Mouse (Mus musculus) liver, adult 2 months (tissue): ENCODE data around the gene Nr2f2. TPM values are rescaled to one million over a fixed set of nuclear protein-coding genes. Genes with fewer than 3 reads are reported as not detected.

Experiments used
- DNase-seq: peaks from one replicate; pipeline ENCODE4 v3.0.0-alpha.2; 2011; ENCODE audit warnings: low read depth, low spot score; ENCODE audit errors: extremely low read depth
- H3K27ac ChIP-seq: fragments of 200-500 bp; replicated peaks from 2 replicates; pipeline ENCODE4 v1.5.1; 2012; ENCODE audit warnings: low read depth, mild to moderate bottlenecking, control low read depth, inconsistent platforms, low read length; ENCODE audit not compliant: insufficient read depth
- H3K27me3 ChIP-seq: fragments of 200-500 bp; 2 replicates; pipeline ENCODE4 v1.6.1; 2012; ENCODE audit warnings: mild to moderate bottlenecking, moderate library complexity, low read length, inconsistent platforms; ENCODE audit not compliant: control insufficient read depth, insufficient read depth
- H3K36me3 ChIP-seq: fragments of 200-500 bp; 2 replicates; pipeline ENCODE4 v1.6.1; 2012; ENCODE audit warnings: low read length, inconsistent platforms; ENCODE audit not compliant: control insufficient read depth, insufficient read depth
- H3K4me1 ChIP-seq: fragments of 200-500 bp; 2 replicates; pipeline ENCODE4 v1.6.1; 2011; ENCODE audit warnings: low read length; ENCODE audit not compliant: control insufficient read depth, insufficient read depth
- H3K4me3 ChIP-seq: fragments of 200-500 bp; 2 replicates; pipeline ENCODE4 v1.5.1; 2011; ENCODE audit warnings: low read depth, mild to moderate bottlenecking, control low read depth, low read length, moderate library complexity; ENCODE audit not compliant: insufficient read depth
- H3K79me2 ChIP-seq: fragments of 200-500 bp; 2 replicates; pipeline ENCODE4 v1.6.1; 2012; ENCODE audit warnings: inconsistent platforms, mild to moderate bottlenecking, low read length, moderate library complexity; ENCODE audit not compliant: control insufficient read depth, insufficient read depth
- H3K9ac ChIP-seq: fragments of 200-500 bp; 2 replicates; pipeline ENCODE4 v1.6.1; 2012; ENCODE audit warnings: low read depth, mild to moderate bottlenecking, control low read depth, inconsistent platforms, low read length
- CTCF ChIP-seq: fragments of 200-500 bp; IDR thresholded peaks from 2 replicates; pipeline ENCODE4 v1.5.1; 2011; ENCODE audit warnings: low read depth, low read length, control low read depth
- POLR2A ChIP-seq: fragments of 200-500 bp; IDR thresholded peaks from 2 replicates; pipeline ENCODE4 v1.6.1; 2011; ENCODE audit warnings: low read length, control low read depth; ENCODE audit not compliant: insufficient read depth; ENCODE audit errors: extremely low read depth
- WGBS: fragments of 180-500 bp; shearing (Covaris S2); methylation state at CpG from one replicate; pipeline ENCODE4 v1.1.7; 2018; 5-methylcytosine and 5-hydroxymethylcytosine counted together
- polyA plus RNA-seq: library from polyadenylated mRNA; depleted of rRNA; stranded (reverse); fragments of >200 nt; gene quantifications from 2 replicates; pipeline ENCODE4 v1.2.3, GENCODE M21; 2012
- total RNA-seq: library from RNA; depleted of rRNA; stranded (reverse); fragments of >200 nt; gene quantifications from 2 replicates; pipeline ENCODE4 v1.2.3, GENCODE M21; 2014

Gene Nr2f2
- total and polyA plus RNA-seq, 2 experiments: 14.5 to 84.0 TPM

DNA sequence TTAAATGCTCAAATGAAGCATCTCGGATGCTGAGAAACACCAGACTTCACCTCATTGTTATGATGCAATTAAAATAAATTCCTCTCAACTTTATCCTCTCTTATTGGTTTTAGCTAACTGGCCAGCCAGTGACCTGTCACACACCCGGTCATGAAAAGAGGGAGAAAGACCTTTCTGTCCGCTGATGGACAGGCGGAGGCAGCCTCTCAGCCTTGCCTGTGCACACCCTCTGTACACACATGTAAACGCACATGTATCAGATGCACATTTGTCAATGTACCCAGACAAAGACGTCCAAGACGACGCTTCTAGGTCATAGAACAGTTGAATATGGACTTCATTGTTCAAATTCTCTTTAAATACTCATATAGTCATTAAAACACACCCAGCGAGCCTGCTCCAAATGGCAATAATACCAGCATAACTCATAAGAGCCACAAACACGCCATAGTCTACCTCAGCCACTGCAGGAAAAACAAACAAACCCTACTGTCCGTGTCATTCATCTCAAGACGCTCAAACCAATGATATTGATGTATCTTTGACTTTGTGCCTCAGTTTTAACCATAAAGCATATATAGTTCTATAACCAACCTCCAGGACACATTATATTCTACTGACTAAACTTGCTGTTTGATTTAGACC lies 3.9 kb downstream of the Nr2f2 start:
- Histone ChIP-seq H3K9ac (peak overlapping the region; percentile 18; the same call in 1 of the 2 replicates), H3K4me1 (peaks cover 7% of the 10 kb centered on the region; the same call in 1 of the 2 replicates), H3K36me3 (peaks cover under 1% of the 10 kb centered on the region; the same call in 1 of the 2 replicates), H3K4me3 (peak overlapping the region; percentile 28), H3K27ac (peak overlapping the region; percentile 28; the same call in 1 of the 2 replicates), H3K27me3 (no peaks in the 10 kb centered on the region), H3K79me2 (peaks cover 15% of the 10 kb centered on the region)
- DNase-seq: no peak
- WGBS: 40% methylated on average over 12 of the region's 12 CpGs
- TF ChIP-seq CTCF: no peak
- no peak for TF ChIP-seq POLR2A

DNA sequence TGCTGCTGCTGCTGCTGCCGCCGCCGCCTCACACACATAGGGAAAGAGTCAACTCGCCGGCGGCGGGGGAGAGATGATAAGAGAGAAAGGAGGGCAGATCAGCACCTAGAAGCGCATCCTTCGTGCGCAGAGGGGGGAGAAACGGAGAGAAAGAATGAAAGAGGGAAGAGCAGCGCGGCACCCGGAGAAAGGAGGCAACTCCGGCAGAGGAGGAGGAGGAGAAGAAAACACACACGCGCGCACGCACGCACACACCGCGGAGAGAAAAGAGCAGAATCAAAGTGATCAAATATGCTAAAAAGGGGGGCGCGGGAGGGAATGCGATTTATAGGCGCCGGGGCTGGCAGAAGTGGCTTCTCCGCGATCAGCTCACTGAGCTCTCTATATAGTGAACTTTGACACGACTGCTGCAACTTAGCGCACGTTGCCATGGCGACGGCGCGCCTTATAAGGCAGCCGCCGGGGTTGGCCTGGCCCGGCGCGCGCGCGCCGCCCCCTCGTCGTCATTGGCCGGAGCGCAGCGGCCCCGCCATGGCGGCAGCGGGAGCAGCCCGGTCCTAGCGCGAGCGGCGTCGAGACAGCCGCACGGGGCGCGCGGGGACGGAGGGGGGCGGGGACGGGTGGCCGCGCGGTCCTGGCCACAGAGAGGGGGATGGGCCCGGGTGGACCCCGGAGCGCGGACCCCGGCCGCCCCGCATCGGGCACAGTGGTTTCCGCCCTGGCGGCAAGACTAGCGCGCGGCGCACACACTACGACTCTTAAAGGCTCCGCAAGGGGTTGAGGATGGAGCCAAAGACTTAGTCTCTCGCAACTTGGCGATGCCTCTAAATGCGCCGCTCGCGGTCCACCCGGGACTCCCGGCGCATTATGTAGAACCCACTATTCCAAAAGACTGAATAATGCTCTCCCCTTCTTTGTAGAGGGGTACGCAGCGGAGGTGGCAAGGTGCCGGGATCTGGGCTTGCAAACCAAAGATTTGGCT lies 4.9 kb downstream of the Nr2f2 start:
- peaks cover 13% of the 10 kb centered on the region for H3K4me1 ChIP-seq
- WGBS: under 1% methylated on average over 98 of the region's 98 CpGs
- peak; percentile 83 for DNase-seq
- H3K4me3 ChIP-seq: peak overlapping the region; percentile 67
- H3K9ac ChIP-seq: peak overlapping the region; percentile 98
- peak overlapping the region; percentile 94 for H3K27ac ChIP-seq
- H3K27me3 ChIP-seq: no peaks in the 10 kb centered on the region
- TF ChIP-seq POLR2A: peak; percentile 85
- no peak for TF ChIP-seq CTCF
- H3K36me3 ChIP-seq: peaks cover 8% of the 10 kb centered on the region
- H3K79me2 ChIP-seq: peaks cover 24% of the 10 kb centered on the region

DNA sequence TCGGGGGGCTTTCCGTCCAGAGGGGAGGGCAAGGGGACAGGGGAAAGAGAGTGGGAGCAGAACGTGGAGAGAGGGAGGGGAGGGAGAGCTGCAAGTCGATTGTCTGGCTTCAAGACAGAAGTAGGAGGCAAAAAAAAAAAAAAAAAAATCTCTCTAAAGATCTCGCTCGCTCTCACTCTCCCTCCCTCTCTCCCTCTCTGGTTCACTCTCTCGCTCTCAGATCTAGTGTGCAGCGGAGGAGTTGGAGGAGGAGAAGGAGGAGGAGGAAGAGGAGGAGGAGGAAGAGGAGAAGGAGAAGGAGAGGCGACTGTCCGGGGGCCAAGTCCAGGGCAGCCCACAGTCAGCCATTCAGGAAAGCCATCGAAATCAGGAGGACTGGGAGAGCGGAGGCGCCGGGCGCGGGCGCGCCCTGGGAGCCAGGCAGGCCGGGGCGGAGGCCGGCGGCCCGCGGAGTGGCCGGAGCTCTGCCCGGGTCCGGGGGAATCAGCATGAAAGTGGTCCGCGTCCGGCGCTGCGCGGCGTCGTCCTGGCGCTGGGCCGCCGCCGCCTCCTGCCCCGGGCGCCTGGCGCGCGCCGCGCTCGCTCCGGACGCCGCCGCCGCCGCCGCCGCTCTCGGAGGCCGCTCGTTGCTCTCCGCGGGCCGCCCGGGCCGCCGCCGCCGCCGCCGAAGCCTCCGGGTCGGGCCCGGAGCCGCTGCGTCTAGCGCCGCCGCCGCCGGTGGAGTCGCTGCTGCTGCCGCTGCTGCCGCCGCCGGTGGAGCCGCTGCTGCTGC lies 5.7 kb downstream of the Nr2f2 start:
- Histone ChIP-seq H3K27me3 (no peaks in the 10 kb centered on the region), H3K36me3 (peaks cover 14% of the 10 kb centered on the region), H3K79me2 (peaks cover 26% of the 10 kb centered on the region), H3K27ac (peak overlapping the region; percentile 99), H3K4me1 (peaks cover 16% of the 10 kb centered on the region), H3K4me3 (peak overlapping the region; percentile 67), H3K9ac (peak overlapping the region; percentile 98)
- 17% methylated on average over 81 of the region's 84 CpGs for WGBS
- TF ChIP-seq POLR2A (no peak), CTCF (no peak)
- DNase-seq: peak; percentile 46

DNA sequence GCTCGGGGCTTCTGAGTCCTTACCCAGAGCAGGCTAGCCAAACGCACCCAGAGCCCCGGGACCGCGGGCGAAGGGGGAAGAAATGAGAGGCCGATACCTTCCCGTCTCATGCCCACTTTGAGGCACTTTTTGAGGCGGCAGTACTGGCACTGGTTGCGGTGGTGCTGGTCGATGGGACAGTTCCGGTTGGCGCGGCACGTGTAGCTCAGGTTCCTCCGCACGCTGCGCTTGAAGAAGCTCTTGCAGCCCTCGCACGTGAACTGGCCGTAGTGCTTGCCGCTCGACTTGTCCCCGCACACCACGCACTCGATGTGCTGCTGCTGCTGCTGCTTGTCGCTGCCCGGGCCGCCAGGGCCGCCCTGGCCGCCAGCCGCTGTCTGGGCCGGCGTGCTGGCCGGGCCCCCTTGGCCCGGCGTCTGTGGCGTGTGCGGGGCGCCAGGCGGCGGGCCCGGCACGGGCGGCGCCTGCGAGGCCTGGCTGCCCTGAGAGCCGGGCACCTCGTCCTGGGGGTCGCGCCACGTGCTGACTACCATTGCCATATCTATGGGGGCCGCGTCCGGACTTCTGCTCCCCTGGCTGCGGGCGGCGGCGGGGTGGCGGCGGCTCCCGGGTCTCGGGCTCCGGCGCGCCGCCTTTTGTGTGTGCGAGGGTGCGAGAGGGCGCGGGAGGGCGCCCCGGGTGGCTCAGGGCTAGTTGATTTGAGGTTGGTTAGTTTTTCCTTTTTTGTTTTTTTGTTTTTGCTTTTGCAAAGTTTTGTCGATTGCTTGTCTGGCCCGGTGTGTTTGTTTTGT lies 6.5 kb downstream of the Nr2f2 start:
- under 1% methylated on average over 74 of the region's 75 CpGs for WGBS
- DNase-seq: peak; percentile 76
- no peaks in the 10 kb centered on the region for H3K27me3 ChIP-seq
- H3K36me3 ChIP-seq: peaks cover 19% of the 10 kb centered on the region
- H3K4me3 ChIP-seq: peak overlapping the region; percentile 67
- H3K4me1 ChIP-seq: peaks cover 19% of the 10 kb centered on the region
- H3K79me2 ChIP-seq: peaks cover 32% of the 10 kb centered on the region
- TF ChIP-seq POLR2A (0 out of 2 replicates have a peak, but pooled peaks have one; percentile 34), CTCF (no peak)
- peak overlapping the region; percentile 99 for H3K27ac ChIP-seq
- peak overlapping the region; percentile 98 for H3K9ac ChIP-seq
